Mouse (Mus musculus) heart, postnatal 10 days (tissue): Measurements from ENCODE around the gene Zfp523. TPM values are rescaled to one million over a fixed set of nuclear protein-coding genes. Genes with fewer than 3 reads are reported as not detected.

ENCODE experiments used
- DNase-seq, 2 experiments: peaks; one replicate each; pipeline ENCODE4 v3.0.0; 2021
- intact Hi-C: fragments of 180-260 bp; cut with DNase I; formaldehyde crosslinking; loops from one replicate; pipeline ENCODE4 v1.15.1; 2025
- total RNA-seq, 2 experiments: library from RNA; stranded (reverse); gene quantifications; 2 replicates each; pipeline ENCODE4 v1.2.3; 2021

Zfp523 gene
- total RNA-seq, 2 experiments from 2014 or later: 21.4 to 26.9 TPM

DNA sequence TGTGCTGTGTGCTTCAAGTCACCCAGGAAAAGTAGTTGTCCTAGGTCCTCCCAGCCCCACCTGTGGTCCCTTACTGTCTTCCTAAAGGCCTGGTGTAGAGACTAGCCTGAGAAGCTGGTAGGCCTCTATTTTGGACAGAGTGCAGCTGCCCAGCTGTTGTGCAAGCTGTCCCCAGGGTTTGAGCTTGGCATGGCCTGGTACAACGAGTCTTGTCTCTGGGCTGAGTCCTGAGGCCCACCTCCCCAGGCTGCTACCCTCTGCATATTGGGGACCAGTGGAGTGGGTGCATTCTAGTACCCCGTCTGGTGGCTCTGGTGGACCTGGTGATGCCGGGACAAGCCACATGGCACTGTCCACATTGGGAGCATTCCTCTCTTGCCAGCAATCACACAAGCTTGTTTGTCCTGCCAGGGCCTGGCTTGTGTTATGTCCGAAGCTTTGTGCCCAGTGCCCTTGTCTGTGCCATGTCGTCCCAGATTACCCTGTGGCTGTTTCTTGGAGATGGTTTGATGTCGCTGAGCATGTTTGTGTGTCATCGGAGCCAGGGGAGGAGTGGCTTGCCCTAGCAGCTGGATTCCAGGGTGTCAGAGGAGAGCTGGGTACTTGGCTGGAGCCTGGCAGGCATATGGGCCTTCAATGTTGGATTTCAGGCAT, 59.2 kb downstream of the Zfp523 start:
- intact Hi-C loops: no loop called here

DNA sequence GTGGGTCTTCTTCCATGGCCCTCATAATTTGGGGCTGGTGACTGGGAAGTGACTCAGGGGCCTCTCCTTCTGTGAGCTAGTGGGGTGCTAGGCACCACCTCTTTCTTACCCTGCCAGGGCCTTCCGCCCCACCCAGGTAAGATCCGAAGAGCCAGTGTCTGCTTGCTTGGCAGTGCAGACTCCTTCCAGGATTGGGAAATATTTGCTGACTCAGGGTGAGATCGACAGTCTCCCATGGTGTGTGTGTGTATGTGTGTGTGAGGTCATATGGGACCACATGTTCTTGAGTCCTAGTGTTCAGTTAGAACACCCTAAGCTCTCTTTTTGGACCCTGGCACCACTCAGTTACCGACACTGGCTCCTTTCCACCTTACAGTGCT, 59.7 kb downstream of the Zfp523 start:
- intact Hi-C loops: no loop called here
- DNase-seq: no peak

More for the DNA sequence above, 59.2 kb downstream of the Zfp523 start:
- peak; percentile 61 to 73 for DNase-seq

DNA sequence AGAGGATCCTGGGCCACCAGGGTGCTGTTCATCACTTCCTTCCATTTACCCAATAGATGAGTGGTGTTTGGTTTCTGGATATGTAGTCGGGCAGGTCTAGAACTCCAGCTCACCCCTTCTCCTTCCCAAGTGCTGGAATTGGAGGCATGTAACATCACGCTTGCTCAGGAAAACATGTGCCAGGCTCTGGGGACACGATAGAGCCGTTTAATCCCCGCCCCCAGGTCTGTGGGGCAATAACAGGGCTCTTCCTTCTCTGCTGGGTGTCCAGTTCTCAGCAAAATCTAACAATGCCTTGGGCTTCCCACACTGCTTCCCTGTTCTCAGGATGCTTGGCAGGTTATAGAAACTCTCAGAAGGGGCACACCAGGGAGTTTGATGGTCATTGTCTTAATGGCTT, 60.4 kb downstream of the Zfp523 start:
- intact Hi-C loops: no loop called here
- DNase-seq: no peak

DNA sequence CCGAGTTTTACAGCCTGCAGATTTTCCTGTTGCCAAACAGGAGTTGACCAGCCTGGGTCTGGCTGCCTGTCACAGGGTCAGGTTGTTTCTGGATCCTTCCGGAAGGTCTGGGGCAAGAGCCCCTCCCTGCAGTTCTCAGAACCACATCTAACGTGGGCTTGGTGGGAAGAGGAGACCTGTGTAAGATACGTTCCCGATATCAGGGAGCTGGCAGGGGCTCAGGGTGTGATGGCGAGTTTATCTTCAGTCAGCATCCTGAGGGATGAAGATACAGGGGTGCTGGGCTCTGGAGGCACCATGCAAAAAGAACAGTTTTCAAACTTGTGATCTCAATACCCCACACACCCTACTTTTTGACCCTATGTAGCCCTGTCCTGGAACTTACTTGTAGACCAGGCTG, 60.9 kb downstream of the Zfp523 start:
- intact Hi-C loops: no loop called here
- no peak for DNase-seq

DNA sequence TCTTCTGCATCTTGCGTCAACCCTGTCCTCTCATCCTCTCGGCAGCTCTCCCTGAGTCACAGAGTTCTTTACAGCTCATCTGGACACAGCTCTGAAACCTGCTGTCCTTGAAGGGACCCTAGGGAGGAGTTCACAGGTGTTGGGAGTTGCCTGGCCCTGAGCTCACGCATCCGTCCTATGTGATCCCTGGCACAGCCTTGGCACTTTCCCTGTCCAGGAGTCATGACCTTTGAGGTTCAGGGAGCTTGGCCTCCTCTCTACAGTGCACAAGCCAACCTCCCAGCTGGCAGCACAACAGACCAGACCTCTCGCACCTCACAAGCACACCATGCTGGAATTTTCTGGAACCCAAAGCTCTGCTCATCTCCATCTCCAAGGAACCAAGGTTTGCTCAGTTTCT, 63.9 kb downstream of the Zfp523 start:
- intact Hi-C loops: no loop called here
- DNase-seq: no peak

DNA sequence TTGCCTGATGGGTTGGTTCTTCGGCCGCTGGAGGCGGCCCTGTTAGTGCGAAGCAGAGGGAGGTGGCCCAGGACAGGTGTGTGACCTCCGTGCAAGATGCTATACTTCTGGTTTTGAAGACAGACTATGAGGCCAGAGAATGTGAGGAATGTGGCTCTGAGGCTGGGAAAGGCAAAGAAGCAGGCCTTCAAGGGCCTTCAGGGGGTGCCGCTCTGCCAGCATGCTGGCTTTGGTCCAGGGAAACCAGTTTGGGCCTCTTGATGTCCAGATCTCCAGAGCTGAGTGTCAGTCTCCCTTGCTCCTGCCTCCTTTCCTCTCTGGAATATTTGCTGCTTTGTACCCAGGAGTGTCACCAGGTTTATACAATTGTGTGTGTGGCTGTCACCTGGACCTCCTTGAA, 65.4 kb downstream of the Zfp523 start:
- no peak for DNase-seq
- intact Hi-C loops: no loop called here

DNA sequence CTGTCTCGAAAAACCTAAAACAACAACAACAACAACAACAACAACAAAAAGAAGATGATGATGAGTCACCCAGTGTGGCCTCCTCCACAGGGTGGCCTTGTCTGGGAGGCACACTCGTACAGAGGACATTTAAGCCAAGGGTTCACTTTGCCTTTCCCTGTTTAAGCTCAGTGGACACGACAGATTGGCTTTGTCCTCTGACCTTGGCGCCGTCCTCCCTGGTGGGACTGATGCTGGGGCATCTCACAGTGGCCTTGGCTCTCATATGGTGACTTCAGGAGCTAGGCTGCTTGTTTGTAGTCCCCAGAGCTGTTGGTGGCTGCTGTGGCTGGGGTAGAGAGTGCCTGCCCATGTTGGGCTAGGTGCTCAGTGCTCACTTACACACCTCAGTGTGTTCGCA, 67.3 kb downstream of the Zfp523 start:
- DNase-seq: no peak
- intact Hi-C loops: no loop called here

DNA sequence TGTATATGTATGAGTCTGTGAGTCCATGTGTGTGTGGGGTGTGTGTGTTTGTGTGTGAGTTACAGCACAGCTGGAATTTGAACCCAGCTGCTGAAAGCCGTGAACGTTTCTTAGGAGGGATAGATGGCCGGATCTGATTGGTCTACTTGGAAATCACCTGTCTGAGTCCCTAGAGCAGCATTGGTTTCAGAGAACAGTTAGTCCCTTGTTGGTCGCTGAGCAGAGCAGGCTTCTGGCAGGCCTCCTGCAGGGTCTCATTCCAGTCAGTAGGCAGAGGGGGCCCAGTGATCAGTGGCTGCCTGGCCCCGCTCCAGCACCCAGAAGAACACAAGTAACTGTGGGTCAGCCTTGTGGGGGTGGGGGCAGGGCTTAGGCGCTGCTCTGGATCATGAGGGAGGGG, 67.8 kb downstream of the Zfp523 start:
- intact Hi-C loops: no loop called here
- no peak for DNase-seq

DNA sequence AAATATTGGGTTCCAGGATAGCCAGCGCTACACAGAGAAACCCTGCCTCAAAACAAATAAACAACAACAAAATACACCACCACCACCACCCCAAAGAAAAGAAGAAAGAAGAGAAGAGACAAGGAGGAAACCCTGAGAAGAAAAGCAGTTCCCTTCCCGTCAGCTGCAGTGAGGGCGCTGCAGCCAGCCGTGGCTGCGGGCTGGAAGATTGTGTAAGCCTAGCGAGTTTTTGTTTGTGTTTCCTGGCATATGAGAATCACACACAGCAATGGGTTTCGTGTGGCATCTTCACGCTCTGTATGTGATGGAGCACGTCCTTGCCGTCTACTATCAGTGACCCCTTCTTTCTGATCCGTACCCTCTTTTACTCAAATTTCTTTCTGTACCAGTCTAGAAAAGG, 69.7 kb downstream of the Zfp523 start:
- intact Hi-C loops: no loop called here
- no peak for DNase-seq

DNA sequence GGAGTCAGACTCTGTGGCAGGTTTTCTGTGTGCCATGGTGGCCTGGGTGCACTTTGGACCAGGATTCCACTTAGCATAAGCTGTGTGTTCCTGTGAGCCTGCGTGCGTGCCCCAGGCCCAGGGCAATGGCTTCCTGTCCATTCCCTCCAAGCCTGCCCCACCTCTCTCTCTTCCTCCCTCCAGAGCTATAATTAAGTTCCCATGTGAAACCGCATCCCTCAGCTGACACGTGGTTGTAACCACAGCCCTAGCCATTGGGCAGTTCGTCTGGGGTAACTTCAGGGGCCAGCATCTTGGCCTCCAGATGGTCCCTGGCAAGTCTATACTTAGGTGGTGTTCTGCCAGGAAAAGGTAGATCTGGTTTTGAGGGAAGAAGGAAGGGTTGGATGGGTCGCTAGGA, 70.7 kb downstream of the Zfp523 start:
- DNase-seq: peak; percentile 56 to 58
- intact Hi-C loops: no loop called here

DNA sequence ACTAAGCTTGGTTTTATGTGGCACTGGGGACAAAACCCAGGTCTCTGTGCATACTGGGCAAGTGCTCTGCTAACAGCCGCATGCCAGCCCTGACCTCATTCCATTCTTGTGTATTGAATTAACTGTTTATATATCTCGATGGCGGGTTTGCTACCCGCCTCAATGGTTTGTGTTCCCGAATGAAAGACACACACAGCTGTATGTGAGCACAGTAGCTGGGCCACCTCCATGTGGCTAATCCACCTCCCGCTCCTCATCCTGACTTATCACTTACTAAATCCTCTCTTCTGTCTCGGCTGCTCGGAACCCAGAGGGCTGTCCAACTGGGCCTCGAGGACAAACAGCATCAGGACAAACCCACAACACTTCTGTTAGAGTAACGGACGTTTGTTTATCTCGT, 72.1 kb downstream of the Zfp523 start:
- intact Hi-C loops: no loop called here

DNA sequence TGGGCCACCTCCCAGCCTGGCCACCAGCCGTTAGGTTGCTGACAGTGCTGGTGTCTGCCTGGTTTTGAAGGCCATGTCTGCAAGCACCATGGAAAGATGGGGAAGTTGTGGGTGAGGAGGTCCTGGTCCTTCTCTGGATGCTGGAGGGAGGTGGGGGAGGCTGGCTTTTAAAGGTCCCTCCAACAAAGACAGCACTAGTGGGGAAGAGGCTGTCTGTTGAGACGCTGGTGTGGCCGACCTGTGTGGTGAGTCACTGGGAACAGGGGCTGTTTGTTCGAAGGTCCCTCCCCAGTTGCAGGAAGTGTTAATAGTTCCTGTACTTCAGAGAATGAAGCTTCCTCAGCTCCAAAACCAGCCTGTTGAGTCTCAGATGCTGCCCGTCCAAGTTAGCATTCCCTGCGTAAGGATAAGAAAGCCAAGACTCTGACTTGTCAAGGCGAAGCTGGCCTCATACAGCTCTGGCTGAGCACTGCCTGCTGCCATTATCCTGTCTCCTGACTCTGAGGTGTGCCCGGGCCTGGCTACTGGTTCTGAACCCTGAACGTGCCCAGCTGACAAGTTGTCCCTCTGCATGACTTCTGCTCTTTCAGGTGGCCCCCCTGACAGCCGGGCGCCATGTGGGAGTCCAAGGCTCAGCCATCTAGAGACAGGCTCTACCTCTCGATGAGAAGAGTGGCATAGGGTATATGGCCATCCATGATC, 74.8 kb downstream of the Zfp523 start:
- intact Hi-C loops: no loop called here

More for the DNA sequence above, 72.1 kb downstream of the Zfp523 start:
- no peak for DNase-seq

DNA sequence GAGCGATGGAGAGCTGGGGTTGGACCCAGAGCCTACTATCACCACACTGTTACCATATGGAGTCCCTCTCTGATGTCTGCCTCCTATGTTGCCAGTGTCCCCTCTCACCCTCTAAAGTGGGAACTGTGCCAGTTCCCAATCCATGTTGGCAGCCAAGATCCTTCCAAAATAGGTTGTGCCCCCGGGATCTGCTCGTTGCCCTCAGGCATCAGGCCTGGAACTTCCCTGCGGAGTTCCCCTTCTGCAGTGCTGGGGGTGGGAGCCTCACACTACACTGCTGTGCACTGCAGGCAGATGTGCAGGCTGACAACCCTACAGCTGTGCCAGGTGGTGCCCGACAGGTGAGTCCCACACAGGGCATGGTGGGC, 75.3 kb downstream of the Zfp523 start:
- peak; percentile 48 to 53 for DNase-seq
- intact Hi-C loops: no loop called here

More for the DNA sequence above, 74.8 kb downstream of the Zfp523 start:
- DNase-seq: no peak

DNA sequence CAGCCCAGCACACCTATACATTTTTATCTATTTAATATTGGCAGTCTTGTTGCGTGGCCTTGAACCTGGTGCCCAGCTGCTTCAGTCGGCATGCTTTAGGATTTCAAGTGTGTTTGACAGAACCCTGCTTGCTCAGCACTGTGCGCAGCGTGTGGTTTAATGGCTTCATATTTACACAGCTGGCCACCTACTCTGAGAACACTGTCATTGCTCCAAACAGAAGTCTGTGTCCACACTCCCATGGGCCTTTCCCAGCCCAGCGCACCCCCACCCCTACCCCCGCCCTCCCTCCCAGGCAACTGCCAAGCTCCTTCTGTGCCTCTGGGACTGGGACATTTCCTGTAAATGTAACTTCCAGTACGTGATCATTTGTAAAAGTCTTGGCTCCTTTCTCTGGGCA, 76.3 kb downstream of the Zfp523 start:
- peak; percentile 59 for DNase-seq
- intact Hi-C loops: no loop called here

DNA sequence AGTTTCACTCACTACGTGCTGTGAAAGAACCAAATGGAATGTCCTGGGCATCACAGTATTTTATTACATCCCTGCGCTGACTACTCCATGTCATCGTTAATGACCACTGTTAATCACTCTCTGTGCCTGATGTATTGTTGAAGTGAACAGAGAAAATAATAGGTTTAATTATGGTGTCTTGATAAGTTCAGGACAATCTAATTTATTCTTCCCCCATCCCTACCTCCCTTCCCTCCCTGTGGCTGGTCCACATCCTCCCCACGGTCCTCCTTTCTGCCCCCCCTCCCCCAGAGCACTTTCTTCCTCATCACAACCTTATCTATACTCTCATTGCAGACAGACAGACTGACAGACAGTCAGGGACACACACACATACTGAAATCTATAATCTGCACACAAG, 77.9 kb downstream of the Zfp523 start:
- no peak for DNase-seq
- intact Hi-C loops: no loop called here

Other genes starting within 250 kb of the Zfp523 start
- under 1 TPM; 0.12 to 0.25 TPM for gene Tcp11, start 96.5 kb upstream of the Zfp523 start, total RNA-seq
- gene Scube3, start 35.0 kb upstream of the Zfp523 start, total RNA-seq: 1 to 10 TPM in 1 of 2 experiments, under 1 TPM in 1; 0.82 to 1.0 TPM
- gene Def6, start 30.6 kb downstream of the Zfp523 start, total RNA-seq: 1 to 10 TPM; 3.4 to 4.0 TPM
- 10 to 100 TPM; 28.0 to 28.8 TPM for gene Ppard, start 55.6 kb downstream of the Zfp523 start, total RNA-seq
- gene Fance, start 136.4 kb downstream of the Zfp523 start, total RNA-seq: 10 to 100 TPM; 16.9 to 18.2 TPM
- gene Rpl10a, start 151.3 kb downstream of the Zfp523 start, total RNA-seq: 100 to 1,000 TPM; 584 to 595 TPM
- gene Tead3, start 173.7 kb downstream of the Zfp523 start, total RNA-seq: 10 to 100 TPM; 15.3 to 19.3 TPM
- gene Tulp1, start 188.1 kb downstream of the Zfp523 start, total RNA-seq: under 1 TPM; 0.86 to 0.94 TPM